Mouse (Mus musculus): Measurements from ENCODE around the gene Memo1. TPM values are rescaled to one million over a fixed set of nuclear protein-coding genes. Genes with fewer than 3 reads are reported as not detected.
"Not testable (repeated sequence)": the region's sequence is repeated elsewhere in the genome, so short reads cannot be mapped to it uniquely, and the experiment has no call there.

Gene Memo1
- polyA plus RNA-seq, 1 experiment from 2014 or later, result 75.9 TPM

GRCm38 (mm10) chr17:74267415-74268180 lies 27.7 kb downstream of the Memo1 start:
- 88% methylated on average over 11 of the region's 11 CpGs for WGBS
- Histone ChIP-seq H3K27me3 (replicated peaks) (no peaks in the 10 kb centered on the region), H3K4me1 (replicated peaks) (peaks cover 17% of the 10 kb centered on the region), H3K9ac (no peak overlapping the region), H3K4me2 (replicated peaks) (no peak overlapping the region), H3K27ac (no peak overlapping the region), H3K9me3 (no peaks in the 10 kb centered on the region), H3K36me3 (no peaks in the 10 kb centered on the region), H3K4me3 (replicated peaks) (no peak overlapping the region)
- peak; percentile 32; the same call in 1 of the 2 replicates for ATAC-seq

GRCm38 (mm10) chr17:74265636-74266035 lies 29.7 kb downstream of the Memo1 start:
- Histone ChIP-seq H3K27me3 (replicated peaks) (no peaks in the 10 kb centered on the region), H3K27ac (0 out of 2 replicates have a peak overlapping the region, but pooled peaks have one; percentile 54)

GRCm38 (mm10) chr17:74265156-74265505 lies 30.2 kb downstream of the Memo1 start:
- no peaks in the 10 kb centered on the region for H3K36me3 ChIP-seq
- no peaks in the 10 kb centered on the region for H3K9me3 ChIP-seq
- H3K27me3 ChIP-seq (replicated peaks), result no peaks in the 10 kb centered on the region
- WGBS, result 21% methylated on average over 5 of the region's 5 CpGs
- no peak overlapping the region for H3K9ac ChIP-seq
- H3K4me1 ChIP-seq (replicated peaks), result peaks cover 17% of the 10 kb centered on the region
- H3K27ac ChIP-seq, result peak overlapping the region; percentile 54; the same call in 1 of the 2 replicates
- H3K4me3 ChIP-seq (replicated peaks), result no peak overlapping the region
- H3K4me2 ChIP-seq (replicated peaks), result no peak overlapping the region
- peak; percentile 60 for ATAC-seq

More at GRCm38 (mm10) chr17:74265636-74266035, 29.7 kb downstream of the Memo1 start:
- no peak overlapping the region for H3K4me2 ChIP-seq (replicated peaks)
- WGBS, result 26% methylated on average over 1 of the region's 1 CpGs
- H3K36me3 ChIP-seq, result no peaks in the 10 kb centered on the region
- no peak for ATAC-seq
- H3K9me3 ChIP-seq, result no peaks in the 10 kb centered on the region
- peaks cover 17% of the 10 kb centered on the region for H3K4me1 ChIP-seq (replicated peaks)
- H3K4me3 ChIP-seq (replicated peaks), result no peak overlapping the region
- H3K9ac ChIP-seq, result no peak overlapping the region

GRCm38 (mm10) chr17:74264333-74265155 lies 30.8 kb downstream of the Memo1 start:
- Histone ChIP-seq H3K36me3 (no peaks in the 10 kb centered on the region), H3K9ac (no peak overlapping the region), H3K4me2 (replicated peaks) (no peak overlapping the region), H3K4me1 (replicated peaks) (peaks cover 17% of the 10 kb centered on the region), H3K4me3 (replicated peaks) (no peak overlapping the region), H3K27me3 (replicated peaks) (no peaks in the 10 kb centered on the region), H3K9me3 (no peaks in the 10 kb centered on the region), H3K27ac (peak overlapping the region; percentile 54; the same call in 1 of the 2 replicates)
- ATAC-seq, result peak; percentile 35
- WGBS, result 36% methylated on average over 3 of the region's 3 CpGs

GRCm38 (mm10) chr17:74262415-74262814 lies 32.9 kb downstream of the Memo1 start:
- Histone ChIP-seq H3K4me2 (replicated peaks) (no peak overlapping the region), H3K36me3 (no peaks in the 10 kb centered on the region), H3K27me3 (replicated peaks) (no peaks in the 10 kb centered on the region), H3K4me3 (replicated peaks) (no peak overlapping the region), H3K9me3 (no peaks in the 10 kb centered on the region), H3K4me1 (replicated peaks) (peaks cover 17% of the 10 kb centered on the region), H3K27ac (no peak overlapping the region), H3K9ac (no peak overlapping the region)
- ATAC-seq, result no peak
- 90% methylated on average over 3 of the region's 3 CpGs for WGBS

- Histone ChIP-seq H3K9ac (no peak overlapping the region), H3K9me3 (no peaks in the 10 kb centered on the region), H3K4me3 (replicated peaks) (no peak overlapping the region), H3K4me2 (replicated peaks) (no peak overlapping the region), H3K36me3 (no peaks in the 10 kb centered on the region), H3K4me1 (replicated peaks) (no peaks in the 10 kb centered on the region), H3K27ac (no peak overlapping the region), H3K27me3 (replicated peaks) (no peaks in the 10 kb centered on the region)
- WGBS, result 83% methylated on average over 1 of the region's 1 CpGs
- no peak for ATAC-seq
These were observed 50.0 kb downstream of the Memo1 start for GRCm38 (mm10) chr17:74245284-74245683.

- H3K4me3 ChIP-seq (replicated peaks), result no peak overlapping the region
These were observed 52.5 kb downstream of the Memo1 start for GRCm38 (mm10) chr17:74242788-74243187.

GRCm38 (mm10) chr17:74240322-74240721 lies 55.0 kb downstream of the Memo1 start:
- no peak overlapping the region for H3K4me2 ChIP-seq (replicated peaks)
- WGBS, result 100% methylated on average over 1 of the region's 1 CpGs
- H3K36me3 ChIP-seq, result no peaks in the 10 kb centered on the region
- no peak overlapping the region for H3K27ac ChIP-seq
- no peaks in the 10 kb centered on the region for H3K4me1 ChIP-seq (replicated peaks)
- no peak for ATAC-seq
- H3K4me3 ChIP-seq (replicated peaks), result no peak overlapping the region
- no peaks in the 10 kb centered on the region for H3K9me3 ChIP-seq
- H3K27me3 ChIP-seq (replicated peaks), result no peaks in the 10 kb centered on the region
- H3K9ac ChIP-seq, result no peak overlapping the region

More at GRCm38 (mm10) chr17:74242788-74243187, 52.5 kb downstream of the Memo1 start:
- Histone ChIP-seq H3K27ac (no peak overlapping the region), H3K4me1 (replicated peaks) (no peaks in the 10 kb centered on the region), H3K9me3 (no peaks in the 10 kb centered on the region), H3K4me2 (replicated peaks) (no peak overlapping the region), H3K9ac (no peak overlapping the region), H3K36me3 (no peaks in the 10 kb centered on the region), H3K27me3 (replicated peaks) (no peaks in the 10 kb centered on the region)
- 77% methylated on average over 3 of the region's 3 CpGs for WGBS
- ATAC-seq, result no peak

GRCm38 (mm10) chr17:74228131-74228759 lies 67.1 kb downstream of the Memo1 start:
- Histone ChIP-seq H3K4me1 (replicated peaks) (no peaks in the 10 kb centered on the region), H3K4me3 (replicated peaks) (no peak overlapping the region), H3K9me3 (no peaks in the 10 kb centered on the region), H3K27ac (no peak overlapping the region), H3K27me3 (replicated peaks) (no peaks in the 10 kb centered on the region), H3K4me2 (replicated peaks) (no peak overlapping the region), H3K9ac (no peak overlapping the region), H3K36me3 (no peaks in the 10 kb centered on the region)
- WGBS, result 88% methylated on average over 3 of the region's 3 CpGs
- no peak for ATAC-seq

- 0 out of 2 replicates have a peak, but pooled peaks cover 3% of the 10 kb centered on the region for H3K36me3 ChIP-seq
- H3K27me3 ChIP-seq (replicated peaks), result no peaks in the 10 kb centered on the region
- H3K4me1 ChIP-seq (replicated peaks), result no peaks in the 10 kb centered on the region
- no peak overlapping the region for H3K27ac ChIP-seq
- no peaks in the 10 kb centered on the region for H3K9me3 ChIP-seq
- H3K4me3 ChIP-seq (replicated peaks), result no peak overlapping the region
- no peak overlapping the region for H3K9ac ChIP-seq
- ATAC-seq, result no peak
- 38% methylated on average over 2 of the region's 2 CpGs for WGBS
- H3K4me2 ChIP-seq (replicated peaks), result no peak overlapping the region
These were observed 78.0 kb downstream of the Memo1 start for GRCm38 (mm10) chr17:74217304-74217703.

- H3K9ac ChIP-seq; H3K27ac ChIP-seq; H3K36me3 ChIP-seq; H3K4me3 ChIP-seq (replicated peaks); ATAC-seq; H3K9me3 ChIP-seq; H3K27me3 ChIP-seq (replicated peaks); H3K4me2 ChIP-seq (replicated peaks); H3K4me1 ChIP-seq (replicated peaks): not testable (repeated sequence)
- WGBS, result 78% methylated on average over 16 of the region's 16 CpGs
These were observed 82.3 kb downstream of the Memo1 start for GRCm38 (mm10) chr17:74212831-74213524.
